7 mouse cellular contexts compared by ENCODE assay signal in the genomic region with DNA sequence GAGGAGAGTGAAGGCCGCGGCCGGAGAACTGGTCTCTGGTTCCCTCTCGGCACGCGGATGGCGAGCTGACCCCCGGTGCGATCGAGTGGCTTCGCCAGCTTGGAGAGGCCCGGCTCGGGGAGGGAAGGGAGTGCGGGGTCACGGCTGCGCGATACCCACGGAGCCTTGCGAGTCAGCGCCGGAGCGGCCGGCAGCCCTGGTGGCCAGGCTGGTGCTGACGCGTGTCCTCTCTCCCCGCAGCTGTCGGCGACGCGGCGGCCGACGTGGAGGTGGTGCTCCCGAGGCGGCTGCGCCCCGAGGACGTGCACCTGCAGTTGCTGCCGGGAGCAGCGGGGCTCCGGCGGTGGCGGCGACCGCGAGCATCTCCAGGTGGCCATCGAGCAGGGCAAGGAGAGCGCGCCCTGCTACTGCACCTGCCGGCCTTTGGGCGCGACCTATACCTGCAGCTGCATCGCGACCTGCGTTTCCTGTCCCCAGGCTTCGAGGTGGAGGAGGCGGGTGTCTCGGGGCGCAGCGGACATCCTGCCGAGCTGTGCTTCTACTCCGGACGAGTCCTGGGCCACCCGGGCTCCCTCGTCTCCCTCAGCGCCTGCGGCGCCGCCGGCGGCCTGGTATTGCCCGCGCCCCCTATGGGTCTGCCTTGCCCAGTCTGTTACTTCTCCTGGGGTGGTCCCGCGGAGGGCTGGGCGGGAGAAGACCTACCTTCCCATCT. TPM values are rescaled to one million over a fixed set of nuclear protein-coding genes. Genes with fewer than 3 reads are reported as not detected.
DNase-seq lines count a peak whose midpoint lies in the region; ATAC-seq and TF ChIP-seq lines count a peak whose summit lies in the region.

No protein-coding gene starts in this region.

- no peak overlapping the region for H3K27ac ChIP-seq in forebrain, embryonic 13.5 days
- H3K27ac ChIP-seq in hindbrain, postnatal 0 days, result peak overlapping the region; percentile 70
- peak overlapping the region; percentile 76; the same call in 1 of the 2 replicates for H3K27ac ChIP-seq in limb, embryonic 12.5 days
- H3K27ac ChIP-seq in midbrain, embryonic 11.5 days (ENCODE audit: low read depth, low read length), result no peak overlapping the region

- peaks cover 20% of the 10 kb centered on the region for H3K9me3 ChIP-seq in G1E (replicated peaks)
- no peaks in the 10 kb centered on the region for H3K9me3 ChIP-seq in forebrain, embryonic 13.5 days (replicated peaks)
- no peaks in the 10 kb centered on the region for H3K9me3 ChIP-seq in hindbrain, postnatal 0 days (ENCODE audit: low read length)
- H3K9me3 ChIP-seq in limb, embryonic 12.5 days, result no peaks in the 10 kb centered on the region
- no peaks in the 10 kb centered on the region for H3K9me3 ChIP-seq in midbrain, embryonic 11.5 days (ENCODE audit: control insufficient read depth, low read length)

- H3K4me3 ChIP-seq in G1E (ENCODE audit: low read depth, low read length), result peak overlapping the region; percentile 7; the same call in 1 of the 2 replicates
- peak overlapping the region; percentile 66 for H3K4me3 ChIP-seq in forebrain, embryonic 13.5 days
- H3K4me3 ChIP-seq in hindbrain, postnatal 0 days (ENCODE audit: low read length), result peak overlapping the region; percentile 56
- H3K4me3 ChIP-seq in limb, embryonic 12.5 days (replicated peaks), result peak overlapping the region; percentile 64
- H3K4me3 ChIP-seq in midbrain, embryonic 11.5 days (ENCODE audit: low read depth, low read length), result peak overlapping the region; percentile 60

- WGBS in forebrain, embryonic 13.5 days, result under 1% methylated on average over 64 of the region's 76 CpGs
- under 1% methylated on average over 57 of the region's 76 CpGs for WGBS in hindbrain, postnatal 0 days
- under 1% methylated on average over 76 of the region's 76 CpGs for WGBS in limb, embryonic 12.5 days
- under 1% methylated on average over 72 of the region's 76 CpGs for WGBS in midbrain, embryonic 11.5 days

- H3K36me3 ChIP-seq in G1E (replicated peaks), result no peaks in the 10 kb centered on the region
- no peaks in the 10 kb centered on the region for H3K36me3 ChIP-seq in forebrain, embryonic 13.5 days (ENCODE audit: poor library complexity, severe bottlenecking)
- H3K36me3 ChIP-seq in hindbrain, postnatal 0 days (ENCODE audit: insufficient read depth, low read length), result no peaks in the 10 kb centered on the region
- no peaks in the 10 kb centered on the region for H3K36me3 ChIP-seq in limb, embryonic 12.5 days
- no peaks in the 10 kb centered on the region for H3K36me3 ChIP-seq in midbrain, embryonic 11.5 days (ENCODE audit: control insufficient read depth, insufficient read depth, low read length)

- peak overlapping the region; percentile 64 for H3K9ac ChIP-seq in forebrain, embryonic 13.5 days
- H3K9ac ChIP-seq in hindbrain, postnatal 0 days (replicated peaks; ENCODE audit: low read length), result peak overlapping the region; percentile 56
- H3K9ac ChIP-seq in limb, embryonic 12.5 days (replicated peaks), result peak overlapping the region; percentile 71
- peak overlapping the region; percentile 61 for H3K9ac ChIP-seq in midbrain, embryonic 11.5 days (ENCODE audit: low read length)

- ATAC-seq in G1E (ENCODE audit: extremely low read depth, insufficient number of reproducible peaks, low FRiP score, poor library complexity, severe bottlenecking), result no peak
- ATAC-seq in forebrain, embryonic 13.5 days, result peak; percentile 49
- ATAC-seq in hindbrain, postnatal 0 days, result peak; percentile 52
- ATAC-seq in limb, embryonic 12.5 days (ENCODE audit: insufficient number of reproducible peaks, insufficient read depth, low FRiP score, low TSS enrichment, low read depth), result peak; percentile 32; the same call in 1 of the 2 replicates
- ATAC-seq in midbrain, embryonic 11.5 days (ENCODE audit: low FRiP score), result peak; percentile 64

- peak overlapping the region; percentile 100 for H3K4me2 ChIP-seq in forebrain, embryonic 13.5 days
- H3K4me2 ChIP-seq in hindbrain, postnatal 0 days (ENCODE audit: low read depth, low read length), result peak overlapping the region; percentile 96
- H3K4me2 ChIP-seq in limb, embryonic 12.5 days, result peak overlapping the region; percentile 89
- H3K4me2 ChIP-seq in midbrain, embryonic 11.5 days, result peak overlapping the region; percentile 95

- no peaks in the 10 kb centered on the region for H3K4me1 ChIP-seq in G1E (ENCODE audit: insufficient read depth, low read depth, low read length)
- H3K4me1 ChIP-seq in forebrain, embryonic 13.5 days, result peaks cover 20% of the 10 kb centered on the region; the same call in 1 of the 2 replicates
- peaks cover 6% of the 10 kb centered on the region; the same call in 1 of the 2 replicates for H3K4me1 ChIP-seq in hindbrain, postnatal 0 days (ENCODE audit: insufficient read depth, low read length)
- H3K4me1 ChIP-seq in limb, embryonic 12.5 days (replicated peaks), result peaks cover 27% of the 10 kb centered on the region
- H3K4me1 ChIP-seq in midbrain, embryonic 11.5 days (ENCODE audit: control insufficient read depth, insufficient read depth, low read length), result peaks cover 3% of the 10 kb centered on the region; the same call in 1 of the 2 replicates

- TF ChIP-seq CTCF in G1E (IDR thresholded peaks at IDR 0.05; ENCODE audit: low read depth, low read length), result no peak
- peak; percentile 57 for TF ChIP-seq CTCF in hindbrain, postnatal 0 days (IDR thresholded peaks at IDR 0.05; ENCODE audit: low read depth)

- no peak for DNase-seq in G1E (ENCODE audit: low spot score)
- DNase-seq in adrenal gland, postnatal 10 days, result peak; percentile 54
- peak; percentile 59 for DNase-seq in hindbrain, postnatal 0 days (ENCODE audit: low spot score)
- peak; percentile 95 for DNase-seq in midbrain, embryonic 11.5 days (ENCODE audit: low spot score, missing footprints)
- DNase-seq in spleen, postnatal 4 days (ENCODE audit: low spot score in 2 of 2), result peak; percentile 24 to 72

- H3K27me3 ChIP-seq in G1E (ENCODE audit: insufficient read depth, low read length), result no peaks in the 10 kb centered on the region
- peaks cover 32% of the 10 kb centered on the region for H3K27me3 ChIP-seq in forebrain, embryonic 13.5 days
- no peaks in the 10 kb centered on the region for H3K27me3 ChIP-seq in hindbrain, postnatal 0 days (ENCODE audit: insufficient read depth, low read length)
- peaks cover 13% of the 10 kb centered on the region for H3K27me3 ChIP-seq in limb, embryonic 12.5 days
- H3K27me3 ChIP-seq in midbrain, embryonic 11.5 days (ENCODE audit: control insufficient read depth, insufficient read depth, low read length), result peaks cover 12% of the 10 kb centered on the region

RNA-seq across cellular contexts. Expression of a gene that starts 0.6 kb away (rescaled TPM):
- total RNA-seq in G1E (2014; fragmentation: Nextera tagmentation) (not detected in 2 replicates), G1E (2017) (under 0.01 and 0.17 TPM in 2 replicates)
- not detected in 2 replicates for polyA plus RNA-seq in G1E (2012)
- total RNA-seq in adrenal gland, postnatal 10 days (2021), result 1 to 10 TPM; 5.5 to 8.6 TPM
- 1.5 and 1.9 TPM in 2 replicates for polyA plus RNA-seq in forebrain, embryonic 13.5 days (2015; fragmentation: Nextera tagmentation; extraction: Ambion mirVana)
- 14.8 and 16.1 TPM in 2 replicates for total RNA-seq in hindbrain, postnatal 0 days (2014; rRNA removed)
- polyA plus RNA-seq in hindbrain, postnatal 0 days (2015; fragmentation: Nextera tagmentation; extraction: Ambion mirVana), result 3.6 and 3.9 TPM in 2 replicates
- 11.6 and 12.9 TPM in 2 replicates for polyA plus RNA-seq in limb, embryonic 12.5 days (2016; fragmentation: Nextera tagmentation; extraction: Ambion mirVana)
- polyA plus RNA-seq in midbrain, embryonic 11.5 days (2014; fragmentation: Nextera tagmentation; extraction: Ambion mirVana), result 0.54 and 0.96 TPM in 2 replicates

Comparison
In these comparisons a context has a peak if more than half of its experiments do, and no peak if none do; other contexts are left out.
1. H3K4me3 ChIP-seq: peak in every context shown above with its lines; median percentile 66 in forebrain, embryonic 13.5 days; 64 in limb, embryonic 12.5 days; 60 in midbrain, embryonic 11.5 days; 56 in hindbrain, postnatal 0 days; 7 in G1E.
2. H3K27ac ChIP-seq: peak in hindbrain, postnatal 0 days (single experiment) and limb, embryonic 12.5 days (single experiment); none in forebrain, embryonic 13.5 days (single experiment) and midbrain, embryonic 11.5 days (single experiment).
3. Peak in every context shown above with its lines, with median percentiles within 50 percentile points of each other: H3K4me2 ChIP-seq and H3K9ac ChIP-seq.